Mouse (Mus musculus): Measurements from ENCODE around the gene Cav2.

- TF ChIP-seq CTCF (IDR thresholded peaks at IDR 0.05; ENCODE audit: low read depth, low read length) (no peak), POLR2A (IDR thresholded peaks at IDR 0.05; ENCODE audit: insufficient read depth, low read length) (no peak)
These were observed 22.8 kb upstream of the Cav2 start for GRCm38 (mm10) chr6:17258142-17258541.
